Mouse (Mus musculus) kidney, embryonic 14.5 days (tissue): ENCODE results near the gene Tax1bp1. TPM values are rescaled to one million over a fixed set of nuclear protein-coding genes. Genes with fewer than 3 reads are reported as not detected.

ENCODE experiments used
- ATAC-seq: fragments of 200-750 bp; cut with Nextera tagmentation; 2 replicates; pipeline ENCODE4 v1.8.0; 2017; ENCODE audit warnings: moderate number of reproducible peaks, mild to moderate bottlenecking, moderate TSS enrichment, moderate library complexity; ENCODE audit not compliant: low FRiP score, low TSS enrichment
- H3K27ac ChIP-seq: fragments of 300-500 bp; sonication (generic); 2 replicates; pipeline ENCODE4 v1.5.1; 2014; ENCODE audit warnings: low read depth, mild to moderate bottlenecking, low read length, moderate library complexity, mixed read lengths
- H3K27me3 ChIP-seq: fragments of 300-500 bp; sonication (generic); 2 replicates; pipeline ENCODE4 v1.6.1; 2014; ENCODE audit warnings: mild to moderate bottlenecking, low read length; ENCODE audit not compliant: control insufficient read depth, insufficient read depth
- H3K36me3 ChIP-seq: fragments of 300-500 bp; sonication (generic); 2 replicates; pipeline ENCODE4 v1.6.1; 2014; ENCODE audit warnings: low read length, mixed read lengths; ENCODE audit not compliant: control insufficient read depth, insufficient read depth
- H3K4me1 ChIP-seq: fragments of 300-500 bp; sonication (generic); 2 replicates; pipeline ENCODE4 v1.6.1; 2014; ENCODE audit warnings: low read length, mixed read lengths; ENCODE audit not compliant: control insufficient read depth, insufficient read depth
- H3K4me2 ChIP-seq: fragments of 300-500 bp; sonication (generic); replicated peaks from 2 replicates; pipeline ENCODE4 v1.6.1; 2014; ENCODE audit warnings: low read depth, mild to moderate bottlenecking, low read length
- H3K4me3 ChIP-seq: fragments of 300-500 bp; sonication (generic); 2 replicates; pipeline ENCODE4 v1.5.1; 2014; ENCODE audit warnings: mild to moderate bottlenecking, low read length
- H3K9ac ChIP-seq: fragments of 300-500 bp; sonication (generic); 2 replicates; pipeline ENCODE4 v1.6.1; 2014; ENCODE audit warnings: low read depth, mild to moderate bottlenecking, low read length, moderate library complexity
- H3K9me3 ChIP-seq: fragments of 300-500 bp; sonication (generic); 2 replicates; pipeline ENCODE4 v1.6.1; 2016; ENCODE audit warnings: low read length; ENCODE audit not compliant: control insufficient read depth
- WGBS: fragments of 180-500 bp; shearing (Covaris S2); extraction: QIAGEN DNeasy Blood & Tissue Kit; methylation state at CpG from one replicate; pipeline ENCODE4 v1.1.7; 2014; 5-methylcytosine and 5-hydroxymethylcytosine counted together
- polyA plus RNA-seq: library from polyadenylated mRNA; unstranded; fragments of >200 nt; fragmentation: Nextera tagmentation; extraction: Ambion mirVana; gene quantifications from 2 replicates; pipeline ENCODE4 v1.2.1, GENCODE M21; 2014

Tax1bp1 gene
- polyA plus RNA-seq, 1 experiment from 2014 or later: 149 TPM

- no peak overlapping the region for H3K9ac ChIP-seq
- H3K27me3 ChIP-seq: no peaks in the 10 kb centered on the region
- no peaks in the 10 kb centered on the region for H3K9me3 ChIP-seq
- H3K36me3 ChIP-seq: no peaks in the 10 kb centered on the region
- no peak overlapping the region for H3K4me2 ChIP-seq
- no peak for ATAC-seq
- peaks cover 7% of the 10 kb centered on the region; the same call in 1 of the 2 replicates for H3K4me1 ChIP-seq
- H3K27ac ChIP-seq: no peak overlapping the region
- no peak overlapping the region for H3K4me3 ChIP-seq
- WGBS: 79% methylated on average over 9 of the region's 9 CpGs
Observed at GRCm38 (mm10) chr6:52679565-52679964, 34.0 kb upstream of the Tax1bp1 start.

GRCm38 (mm10) chr6:52680458-52681032, 33.0 kb upstream of the Tax1bp1 start:
- peaks cover 2% of the 10 kb centered on the region; the same call in 1 of the 2 replicates for H3K4me1 ChIP-seq
- ATAC-seq: no peak
- WGBS: 42% methylated on average over 8 of the region's 8 CpGs

GRCm38 (mm10) chr6:52681847-52682485, 31.6 kb upstream of the Tax1bp1 start:
- H3K27ac ChIP-seq: no peak overlapping the region
- no peak overlapping the region for H3K9ac ChIP-seq
- no peak overlapping the region for H3K4me2 ChIP-seq
- H3K9me3 ChIP-seq: no peaks in the 10 kb centered on the region
- ATAC-seq: no peak
- no peaks in the 10 kb centered on the region for H3K27me3 ChIP-seq
- H3K36me3 ChIP-seq: no peaks in the 10 kb centered on the region
- H3K4me3 ChIP-seq: no peak overlapping the region
- 77% methylated on average over 6 of the region's 6 CpGs for WGBS
- H3K4me1 ChIP-seq: no peaks in the 10 kb centered on the region

More at GRCm38 (mm10) chr6:52680458-52681032, 33.0 kb upstream of the Tax1bp1 start:
- Histone ChIP-seq H3K27ac (no peak overlapping the region), H3K9ac (no peak overlapping the region), H3K27me3 (no peaks in the 10 kb centered on the region), H3K4me2 (no peak overlapping the region), H3K9me3 (no peaks in the 10 kb centered on the region), H3K36me3 (no peaks in the 10 kb centered on the region), H3K4me3 (no peak overlapping the region)

- no peak overlapping the region for H3K4me3 ChIP-seq
- no peaks in the 10 kb centered on the region for H3K36me3 ChIP-seq
- WGBS: 92% methylated on average over 3 of the region's 3 CpGs
- no peak for ATAC-seq
- no peaks in the 10 kb centered on the region for H3K9me3 ChIP-seq
- H3K4me2 ChIP-seq: no peak overlapping the region
- no peak overlapping the region for H3K9ac ChIP-seq
- no peaks in the 10 kb centered on the region for H3K27me3 ChIP-seq
- no peaks in the 10 kb centered on the region for H3K4me1 ChIP-seq
- no peak overlapping the region for H3K27ac ChIP-seq
Observed at GRCm38 (mm10) chr6:52682607-52683006, 30.9 kb upstream of the Tax1bp1 start.

- Histone ChIP-seq H3K27ac (no peak overlapping the region), H3K4me1 (no peaks in the 10 kb centered on the region), H3K9me3 (no peaks in the 10 kb centered on the region), H3K4me2 (no peak overlapping the region), H3K9ac (no peak overlapping the region), H3K4me3 (no peak overlapping the region), H3K36me3 (no peaks in the 10 kb centered on the region), H3K27me3 (no peaks in the 10 kb centered on the region)
- no peak for ATAC-seq
- WGBS: 83% methylated on average over 5 of the region's 5 CpGs
Observed at GRCm38 (mm10) chr6:52686901-52687500, 26.5 kb upstream of the Tax1bp1 start.

GRCm38 (mm10) chr6:52690365-52690764, 23.2 kb upstream of the Tax1bp1 start:
- H3K36me3 ChIP-seq: no peaks in the 10 kb centered on the region
- H3K4me2 ChIP-seq: no peak overlapping the region
- 82% methylated on average over 3 of the region's 3 CpGs for WGBS
- no peaks in the 10 kb centered on the region for H3K9me3 ChIP-seq
- no peak for ATAC-seq
- no peak overlapping the region for H3K9ac ChIP-seq
- no peaks in the 10 kb centered on the region for H3K4me1 ChIP-seq
- no peaks in the 10 kb centered on the region for H3K27me3 ChIP-seq
- no peak overlapping the region for H3K4me3 ChIP-seq
- H3K27ac ChIP-seq: no peak overlapping the region

- WGBS: 71% methylated on average over 4 of the region's 5 CpGs
- ATAC-seq: no peak
- H3K4me1 ChIP-seq: no peaks in the 10 kb centered on the region
Observed at GRCm38 (mm10) chr6:52691800-52692199, 21.7 kb upstream of the Tax1bp1 start.

GRCm38 (mm10) chr6:52692451-52693063, 21.0 kb upstream of the Tax1bp1 start:
- Histone ChIP-seq H3K27me3 (no peaks in the 10 kb centered on the region), H3K4me1 (no peaks in the 10 kb centered on the region), H3K9me3 (no peaks in the 10 kb centered on the region), H3K4me3 (no peak overlapping the region), H3K4me2 (no peak overlapping the region), H3K9ac (no peak overlapping the region), H3K36me3 (no peaks in the 10 kb centered on the region), H3K27ac (no peak overlapping the region)
- 86% methylated on average over 6 of the region's 6 CpGs for WGBS
- no peak for ATAC-seq

More at GRCm38 (mm10) chr6:52691800-52692199, 21.7 kb upstream of the Tax1bp1 start:
- Histone ChIP-seq H3K27ac (no peak overlapping the region), H3K9ac (no peak overlapping the region), H3K4me3 (no peak overlapping the region), H3K4me2 (no peak overlapping the region), H3K27me3 (no peaks in the 10 kb centered on the region), H3K36me3 (no peaks in the 10 kb centered on the region), H3K9me3 (no peaks in the 10 kb centered on the region)
